8 mouse cellular contexts compared by ENCODE assay signal in the genomic region with DNA sequence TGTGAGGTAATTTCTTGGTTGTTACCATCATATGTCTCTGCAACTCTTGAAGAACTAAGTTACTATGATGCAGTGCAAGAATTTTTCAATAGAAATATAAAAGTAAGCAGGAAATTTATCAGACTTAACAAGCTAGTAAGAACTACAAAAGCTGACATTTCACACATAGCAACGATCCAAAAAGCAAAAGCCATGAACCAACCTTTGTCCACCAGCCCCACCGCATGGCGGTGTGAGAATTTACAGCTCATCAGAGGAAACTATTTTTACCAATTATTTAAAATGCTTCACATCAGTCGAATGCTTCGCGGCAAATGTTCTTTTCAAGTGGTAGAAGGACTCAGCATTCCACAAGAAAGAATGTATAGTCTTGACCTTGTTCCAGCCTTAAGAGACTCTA. TPM values are rescaled to one million over a fixed set of nuclear protein-coding genes. Genes with fewer than 3 reads are reported as not detected.
DNase-seq lines count a peak whose midpoint lies in the region; ATAC-seq and TF ChIP-seq lines count a peak whose summit lies in the region.

No protein-coding gene starts in this region.

- H3K4me2 ChIP-seq in liver, embryonic 12.5 days: no peak overlapping the region
- no peak overlapping the region for H3K4me2 ChIP-seq in lung, embryonic 14.5 days

- peak; percentile 45; the same call in 1 of the 2 replicates for TF ChIP-seq CTCF in liver, adult 2 months (IDR thresholded peaks at IDR 0.05; ENCODE audit: low read depth, low read length)
- peak; percentile 77 for TF ChIP-seq CTCF in lung, embryonic 14.5 days (IDR thresholded peaks at IDR 0.05; ENCODE audit: low read depth)

- no peaks in the 10 kb centered on the region for H3K27me3 ChIP-seq in liver, adult 2 months (ENCODE audit: control insufficient read depth, insufficient read depth, low read length)
- H3K27me3 ChIP-seq in liver, embryonic 12.5 days (replicated peaks): no peaks in the 10 kb centered on the region
- H3K27me3 ChIP-seq in lung, embryonic 14.5 days (ENCODE audit: insufficient read depth, low read length): no peaks in the 10 kb centered on the region

- no peaks in the 10 kb centered on the region for H3K9me3 ChIP-seq in liver, embryonic 12.5 days (replicated peaks)
- no peaks in the 10 kb centered on the region for H3K9me3 ChIP-seq in lung, embryonic 14.5 days (ENCODE audit: low read depth, low read length)

- H3K9ac ChIP-seq in liver, adult 2 months (ENCODE audit: low read depth, low read length): no peak overlapping the region
- H3K9ac ChIP-seq in liver, embryonic 12.5 days: no peak overlapping the region
- no peak overlapping the region for H3K9ac ChIP-seq in lung, embryonic 14.5 days

- ATAC-seq in liver, embryonic 12.5 days: no peak
- ATAC-seq in lung, embryonic 14.5 days (ENCODE audit: insufficient read depth): no peak
- ATAC-seq in inflammation-experienced regulatory T-cells, adult 6 months: no peak

- H3K4me3 ChIP-seq in liver, adult 2 months (ENCODE audit: insufficient read depth, low read depth, low read length): no peak overlapping the region
- H3K4me3 ChIP-seq in liver, embryonic 12.5 days: no peak overlapping the region
- no peak overlapping the region for H3K4me3 ChIP-seq in lung, embryonic 14.5 days (ENCODE audit: low read depth, low read length)

- H3K79me2 ChIP-seq in liver, adult 2 months (ENCODE audit: control insufficient read depth, insufficient read depth, low read length): no peaks in the 10 kb centered on the region

- no peak overlapping the region for H3K27ac ChIP-seq in liver, adult 2 months (replicated peaks; ENCODE audit: insufficient read depth, low read depth, low read length)
- H3K27ac ChIP-seq in liver, embryonic 12.5 days: no peak overlapping the region
- H3K27ac ChIP-seq in lung, embryonic 14.5 days (ENCODE audit: low read depth): no peak overlapping the region

- H3K36me3 ChIP-seq in liver, adult 2 months (ENCODE audit: control insufficient read depth, insufficient read depth, low read length): no peaks in the 10 kb centered on the region
- H3K36me3 ChIP-seq in liver, embryonic 12.5 days: no peaks in the 10 kb centered on the region
- no peaks in the 10 kb centered on the region for H3K36me3 ChIP-seq in lung, embryonic 14.5 days (ENCODE audit: insufficient read depth)

- 38% methylated on average over 6 of the region's 6 CpGs for WGBS in liver, adult 2 months
- WGBS in liver, embryonic 12.5 days (ENCODE audit: insufficient replicate concordance): 31% methylated on average over 6 of the region's 6 CpGs
- 20% methylated on average over 6 of the region's 6 CpGs for WGBS in lung, embryonic 14.5 days

- H3K4me1 ChIP-seq in liver, adult 2 months (ENCODE audit: control insufficient read depth, insufficient read depth, low read length): no peaks in the 10 kb centered on the region
- H3K4me1 ChIP-seq in liver, embryonic 12.5 days: no peaks in the 10 kb centered on the region
- H3K4me1 ChIP-seq in lung, embryonic 14.5 days (ENCODE audit: insufficient read depth): no peaks in the 10 kb centered on the region

- no peak for TF ChIP-seq POLR2A in liver, adult 2 months (IDR thresholded peaks at IDR 0.05; ENCODE audit: extremely low read depth, insufficient read depth, low read length)

- no peak for DNase-seq in liver, adult 2 months (ENCODE audit: extremely low read depth, low read depth, low spot score)
- peak; percentile 24 to 77 for DNase-seq in adrenal gland, adult (ENCODE audit: inconsistent age in 2 of 2, low spot score in 1 of 2)
- DNase-seq in cerebellum, postnatal 14 days: peak; percentile 78 to 79
- DNase-seq in kidney, postnatal 10 days: peak; percentile 65
- peak; percentile 83 for DNase-seq in lung, embryonic 14.5 days
- no peak for DNase-seq in spleen, postnatal 14 days (ENCODE audit: low spot score in 2 of 2)

RNA-seq across cellular contexts. Expression of a gene that starts 58.3 kb away (rescaled TPM):
- total RNA-seq in liver, adult 2 months (2014; rRNA removed): not detected in 2 replicates
- polyA plus RNA-seq in liver, adult 2 months (2012; rRNA removed): not detected in 2 replicates
- polyA plus RNA-seq in liver, embryonic 12.5 days (2016; fragmentation: Nextera tagmentation; extraction: Ambion mirVana): not detected in 2 replicates
- not detected in 2 replicates for polyA plus RNA-seq in lung, embryonic 14.5 days (2014; fragmentation: Nextera tagmentation; extraction: Ambion mirVana)
- not detected for polyA plus RNA-seq in inflammation-experienced regulatory T-cells, adult 6 months (2017; shearing (Covaris generic))

Comparison
In these comparisons a context has a peak if more than half of its experiments do, and no peak if none do; other contexts are left out.
1. DNase-seq: peak in adrenal gland, adult (2 of 2), cerebellum, postnatal 14 days (2 of 2), kidney, postnatal 10 days (single experiment) and lung, embryonic 14.5 days (single experiment); none in liver, adult 2 months (single experiment) and spleen, postnatal 14 days (0 of 2).